Mouse (Mus musculus) heart, postnatal 0 days (tissue): ENCODE data around the gene Ints6l. TPM values are rescaled to one million over a fixed set of nuclear protein-coding genes. Genes with fewer than 3 reads are reported as not detected.
A peak's percentile ranks its signal among the peaks of the same experiment; 100 is the strongest.
"Not testable (repeated sequence)": the region's sequence is repeated elsewhere in the genome, so short reads cannot be mapped to it uniquely, and the experiment has no call there.

Experiments
- ATAC-seq: fragments of 200-750 bp; cut with Nextera tagmentation; 2 replicates; pipeline ENCODE4 v1.8.0; 2017; ENCODE audit warnings: low read depth, moderate number of reproducible peaks, moderate library complexity; ENCODE audit not compliant: insufficient read depth
- DNase-seq: peaks from one replicate; pipeline ENCODE4 v3.0.0-alpha.2; 2016; ENCODE audit warnings: low spot score
- H3K27ac ChIP-seq: fragments of 300-500 bp; sonication (generic); 2 replicates; pipeline ENCODE4 v1.5.1; 2014; ENCODE audit warnings: low read depth, mild to moderate bottlenecking
- H3K27me3 ChIP-seq: fragments of 300-500 bp; sonication (generic); 2 replicates; pipeline ENCODE4 v1.6.1; 2014; ENCODE audit warnings: low read length, mixed read lengths; ENCODE audit not compliant: control insufficient read depth, insufficient read depth
- H3K36me3 ChIP-seq: fragments of 300-500 bp; sonication (generic); replicated peaks from 2 replicates; pipeline ENCODE4 v1.6.1; 2014; ENCODE audit warnings: low read length, mixed read lengths; ENCODE audit not compliant: control insufficient read depth, insufficient read depth
- H3K4me1 ChIP-seq: fragments of 300-500 bp; sonication (generic); 2 replicates; pipeline ENCODE4 v1.6.1; 2014; ENCODE audit warnings: antibody characterized with exemption; ENCODE audit not compliant: control insufficient read depth, insufficient read depth
- H3K4me2 ChIP-seq: fragments of 300-500 bp; sonication (generic); 2 replicates; pipeline ENCODE4 v1.6.1; 2014; ENCODE audit warnings: low read depth, mild to moderate bottlenecking, low read length, moderate library complexity
- H3K4me3 ChIP-seq: fragments of 300-500 bp; sonication (generic); 2 replicates; pipeline ENCODE4 v1.5.1; 2014; ENCODE audit warnings: low read depth, low read length
- H3K9ac ChIP-seq: fragments of 300-500 bp; sonication (generic); replicated peaks from 2 replicates; pipeline ENCODE4 v1.6.1; 2014; ENCODE audit warnings: low read depth, low read length, mixed read lengths
- H3K9me3 ChIP-seq: fragments of 300-500 bp; sonication (generic); replicated peaks from 2 replicates; pipeline ENCODE4 v1.6.1; 2016; ENCODE audit warnings: low read length; ENCODE audit not compliant: control insufficient read depth
- CTCF ChIP-seq: IDR thresholded peaks from 2 replicates; pipeline ENCODE4 v1.5.1; 2016; ENCODE audit warnings: antibody characterized with exemption, control low read depth, low read depth
- EP300 ChIP-seq: IDR thresholded peaks from 2 replicates; pipeline ENCODE4 v1.6.1; 2016; ENCODE audit warnings: antibody characterized with exemption, low read depth
- WGBS: fragments of 180-500 bp; shearing (Covaris S2); extraction: QIAGEN DNeasy Blood & Tissue Kit; methylation state at CpG from one replicate; pipeline ENCODE4 v1.1.7; 2014; 5-methylcytosine and 5-hydroxymethylcytosine counted together
- polyA plus RNA-seq: library from polyadenylated mRNA; unstranded; fragments of >200 nt; fragmentation: Nextera tagmentation; extraction: Ambion mirVana; gene quantifications from 2 replicates; pipeline ENCODE4 v1.2.1, GENCODE M21; 2015
- total RNA-seq: library from RNA; depleted of rRNA; stranded (reverse); fragments of >200 nt; gene quantifications from 2 replicates; pipeline ENCODE4 v1.2.3, GENCODE M21; 2014; ENCODE audit warnings: low replicate concordance

The Ints6l gene
- total and polyA plus RNA-seq, 2 experiments from 2014 or later: 10.8 to 14.7 TPM

DNA sequence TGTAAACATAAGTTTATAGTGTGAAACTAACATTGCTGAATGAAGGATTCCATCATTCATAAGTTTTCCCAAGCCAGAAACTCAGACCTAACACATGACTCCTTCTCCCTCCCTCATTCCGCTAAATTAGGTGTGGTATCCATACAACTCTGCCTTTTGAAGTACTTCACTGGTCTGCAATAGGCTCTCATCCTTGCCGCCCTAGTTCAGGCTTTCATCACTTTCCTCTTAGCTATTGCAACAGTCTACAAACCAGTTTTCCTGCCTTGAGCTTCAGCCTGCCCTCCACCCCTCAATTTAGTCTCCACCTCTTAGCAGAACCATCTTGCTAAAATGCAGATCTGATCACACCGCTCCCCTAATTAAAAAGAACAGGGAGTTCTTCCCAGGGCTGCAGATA is 22.9 kb downstream of the Ints6l start:
- Histone ChIP-seq H3K9ac (no peak overlapping the region), H3K4me2 (no peak overlapping the region), H3K36me3 (peaks cover 10% of the 10 kb centered on the region; the same call in 1 of the 2 replicates), H3K27me3 (no peaks in the 10 kb centered on the region), H3K9me3 (no peaks in the 10 kb centered on the region), H3K27ac (no peak overlapping the region), H3K4me3 (no peak overlapping the region), H3K4me1 (no peaks in the 10 kb centered on the region)
- 70% methylated on average over 3 of the region's 3 CpGs for WGBS
- TF ChIP-seq CTCF: no peak
- TF ChIP-seq EP300: no peak
- no peak for DNase-seq
- no peak for ATAC-seq

DNA sequence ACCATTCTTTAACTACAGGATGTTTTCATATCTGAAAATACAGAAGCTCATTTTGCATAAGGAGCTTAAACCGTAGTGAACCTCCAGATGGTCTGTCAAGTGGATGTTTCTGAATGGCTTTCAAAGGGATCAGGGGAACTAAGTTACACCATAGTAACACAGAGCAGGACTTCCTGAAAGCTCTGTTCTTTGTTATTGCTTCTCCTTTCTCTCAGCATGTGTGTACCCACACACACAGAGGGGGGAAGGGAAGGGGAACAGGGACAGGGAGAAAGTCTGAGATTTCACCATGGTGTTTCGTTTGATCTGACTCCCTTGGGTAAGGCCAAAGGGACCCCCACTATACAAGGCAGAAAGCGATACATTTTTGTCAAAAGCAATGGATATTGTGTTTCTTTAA is 27.2 kb downstream of the Ints6l start:
- H3K9ac ChIP-seq: no peak overlapping the region
- no peaks in the 10 kb centered on the region for H3K9me3 ChIP-seq
- no peaks in the 10 kb centered on the region for H3K4me1 ChIP-seq
- TF ChIP-seq EP300 (no peak), CTCF (no peak)
- ATAC-seq: no peak
- DNase-seq: peak; percentile 9
- H3K4me3 ChIP-seq: no peak overlapping the region
- H3K4me2 ChIP-seq: no peak overlapping the region
- H3K36me3 ChIP-seq: peaks cover 15% of the 10 kb centered on the region; the same call in 1 of the 2 replicates
- 65% methylated on average over 3 of the region's 3 CpGs for WGBS
- no peak overlapping the region for H3K27ac ChIP-seq
- no peaks in the 10 kb centered on the region for H3K27me3 ChIP-seq

DNA sequence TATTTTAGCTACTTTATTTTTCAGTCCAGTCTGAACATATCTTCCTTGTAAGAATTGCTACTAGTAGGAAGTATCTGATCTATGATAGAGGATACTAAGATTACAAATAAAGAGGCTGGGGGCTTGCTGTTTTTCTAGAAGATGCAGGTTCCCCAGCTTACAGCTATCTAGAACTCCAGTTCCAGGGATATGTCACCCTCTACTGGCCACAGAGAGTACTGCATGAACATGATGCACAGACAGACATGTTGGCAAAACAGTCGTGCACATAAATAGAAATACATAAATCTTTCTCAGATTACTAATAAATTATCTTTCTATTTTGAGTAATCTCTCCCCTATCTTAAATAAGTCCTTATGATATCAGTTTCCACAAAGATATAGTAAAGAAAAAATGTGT is 35.1 kb downstream of the Ints6l start:
- no peaks in the 10 kb centered on the region for H3K4me1 ChIP-seq
- no peak overlapping the region for H3K4me3 ChIP-seq
- no peak overlapping the region for H3K4me2 ChIP-seq
- DNase-seq (peak; percentile 39), ATAC-seq (no peak)
- H3K9ac ChIP-seq: no peak overlapping the region
- H3K27ac ChIP-seq: no peak overlapping the region
- 0 out of 2 replicates have a peak, but pooled peaks cover 9% of the 10 kb centered on the region for H3K36me3 ChIP-seq
- no peaks in the 10 kb centered on the region for H3K9me3 ChIP-seq
- 13% methylated on average over 1 of the region's 1 CpGs for WGBS
- peak; percentile 79 for TF ChIP-seq CTCF
- TF ChIP-seq EP300: no peak
- no peaks in the 10 kb centered on the region for H3K27me3 ChIP-seq

DNA sequence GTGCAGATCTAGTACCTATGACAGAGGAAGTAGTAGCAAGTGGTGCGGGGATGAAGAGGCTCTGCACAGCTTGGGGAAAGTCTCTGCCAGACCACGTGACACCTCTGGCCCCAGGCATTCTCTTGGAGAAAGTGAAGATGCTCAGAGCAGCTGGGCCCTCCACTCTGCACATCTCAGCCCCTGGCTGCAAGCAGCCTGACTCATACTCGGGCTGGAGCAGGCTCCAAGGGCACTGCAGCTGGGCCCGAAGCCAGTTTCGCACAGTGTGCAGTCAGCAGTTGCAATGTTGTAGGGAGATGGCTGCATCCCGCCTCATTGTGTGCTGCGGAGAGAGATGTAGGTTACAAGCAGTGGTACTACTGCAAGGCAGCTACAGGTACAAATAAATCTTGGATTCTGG is 42.6 kb downstream of the Ints6l start:
- TF ChIP-seq EP300 (no peak), CTCF (no peak)
- no peak for DNase-seq

DNA sequence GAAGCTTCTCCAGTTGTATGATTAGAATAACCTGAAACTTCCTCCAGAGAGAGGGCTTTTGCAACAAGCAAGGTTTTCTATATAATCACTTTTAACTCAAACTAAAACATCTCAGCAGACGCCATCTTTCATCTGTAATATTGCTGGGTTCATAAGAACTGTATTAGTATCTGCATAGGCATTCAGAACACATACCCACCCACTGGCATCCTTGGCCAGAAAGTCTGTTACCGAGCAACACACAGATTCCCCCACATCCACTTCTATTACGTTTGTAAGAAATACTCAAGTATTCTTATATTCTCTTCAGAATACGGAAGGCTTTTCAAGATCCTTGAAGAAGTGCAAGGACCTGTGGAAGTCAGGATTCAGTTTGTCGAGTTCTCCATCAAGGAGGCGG is 69.8 kb downstream of the Ints6l start, which contains the start of gene Gm10477:
Gene Gm10477, plus strand, starts transcription at position 301 of the 400 bp plus-strand sequence.
- H3K4me3 ChIP-seq, H3K27ac ChIP-seq, H3K9ac ChIP-seq, H3K4me2 ChIP-seq, H3K36me3 ChIP-seq, DNase-seq, H3K9me3 ChIP-seq, H3K27me3 ChIP-seq, H3K4me1 ChIP-seq, ATAC-seq: not testable (repeated sequence)
- 80% methylated on average over 6 of the region's 6 CpGs for WGBS

More for the DNA sequence above, 42.6 kb downstream of the Ints6l start:
- no peak for ATAC-seq
- H3K36me3 ChIP-seq: peaks cover 9% of the 10 kb centered on the region
- no peak overlapping the region for H3K9ac ChIP-seq
- no peak overlapping the region for H3K4me2 ChIP-seq
- H3K27me3 ChIP-seq: no peaks in the 10 kb centered on the region
- no peaks in the 10 kb centered on the region for H3K9me3 ChIP-seq
- 83% methylated on average over 7 of the region's 7 CpGs for WGBS
- no peak overlapping the region for H3K27ac ChIP-seq
- no peaks in the 10 kb centered on the region for H3K4me1 ChIP-seq
- no peak overlapping the region for H3K4me3 ChIP-seq

DNA sequence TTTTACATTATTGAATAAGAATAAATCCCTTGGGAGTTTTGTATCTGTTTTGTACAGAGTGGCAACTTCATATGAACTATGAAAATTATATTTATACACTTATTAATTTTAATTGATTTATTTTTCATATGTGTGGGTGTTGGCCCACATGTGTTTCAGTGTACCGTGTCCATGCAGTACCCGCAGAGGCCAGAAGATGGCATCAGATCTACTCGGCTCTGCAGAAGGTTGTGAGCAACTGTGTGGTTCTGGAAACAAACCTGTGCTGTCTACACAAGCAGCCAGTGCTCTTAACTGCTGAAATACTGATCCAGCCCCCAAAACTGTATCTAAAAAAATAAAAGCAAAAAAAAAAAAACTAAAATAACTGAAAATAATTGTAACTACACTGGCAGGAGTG is 76.6 kb downstream of the Ints6l start:
- DNase-seq (peak; percentile 11), ATAC-seq (no peak)
- H3K4me3 ChIP-seq: no peak overlapping the region
- TF ChIP-seq EP300: no peak
- peak; percentile 53 for TF ChIP-seq CTCF
- no peaks in the 10 kb centered on the region for H3K9me3 ChIP-seq
- H3K4me2 ChIP-seq: no peak overlapping the region
- H3K9ac ChIP-seq: no peak overlapping the region
- H3K36me3 ChIP-seq: no peaks in the 10 kb centered on the region
- no peak overlapping the region for H3K27ac ChIP-seq
- H3K27me3 ChIP-seq: no peaks in the 10 kb centered on the region
- no peaks in the 10 kb centered on the region for H3K4me1 ChIP-seq
- WGBS: 10% methylated on average over 3 of the region's 3 CpGs
